Comparison of ENCODE assay signal across 9 mouse cellular contexts in genomic region chr5:100605828-100606229, GRCm38 (mm10). TPM values are rescaled to one million over a fixed set of nuclear protein-coding genes. Genes with fewer than 3 reads are reported as not detected.
DNase-seq lines count a peak whose midpoint lies in the region; ATAC-seq and TF ChIP-seq lines count a peak whose summit lies in the region.
"Had no signal": no experiment of that assay in that cellular context is flagged by ENCODE, and none has a peak within 500 bp of the region (broad histone marks: within the 10 kb centered on the region; RNA-seq: fewer than 3 reads in every experiment).

No protein-coding gene starts in this region.

- H3K4me2 ChIP-seq in hindbrain, embryonic 15.5 days, result peak overlapping the region; percentile 29; the same call in 1 of the 2 replicates
- H3K4me2 ChIP-seq in hindbrain, embryonic 12.5 days (replicated peaks), result no peak overlapping the region
- peak overlapping the region; percentile 41 for H3K4me2 ChIP-seq in intestine, embryonic 15.5 days (replicated peaks)
- H3K4me2 ChIP-seq: embryonic facial prominence, embryonic 13.5 days had no signal

- TF ChIP-seq CTCF in brain, embryonic 14.5 days (IDR thresholded peaks at IDR 0.05; ENCODE audit: borderline replicate concordance, extremely low read depth, insufficient read depth, insufficient read length), result no peak

- H3K4me3 ChIP-seq in hindbrain, embryonic 15.5 days, result no peak overlapping the region
- no peak overlapping the region for H3K4me3 ChIP-seq in hindbrain, embryonic 12.5 days
- H3K4me3 ChIP-seq in intestine, embryonic 15.5 days (replicated peaks), result no peak overlapping the region
- H3K4me3 ChIP-seq: embryonic facial prominence, embryonic 13.5 days had no signal

- H3K27ac ChIP-seq in hindbrain, embryonic 15.5 days (replicated peaks), result no peak overlapping the region; the same call in 1 of the 2 replicates
- no peak overlapping the region for H3K27ac ChIP-seq in hindbrain, embryonic 12.5 days
- peak overlapping the region; percentile 83 for H3K27ac ChIP-seq in intestine, embryonic 15.5 days
- H3K27ac ChIP-seq: embryonic facial prominence, embryonic 13.5 days had no signal

- H3K36me3 ChIP-seq in hindbrain, embryonic 15.5 days, result no peaks in the 10 kb centered on the region
- no peaks in the 10 kb centered on the region for H3K36me3 ChIP-seq in hindbrain, embryonic 12.5 days
- H3K36me3 ChIP-seq in intestine, embryonic 15.5 days, result no peaks in the 10 kb centered on the region
- H3K36me3 ChIP-seq: embryonic facial prominence, embryonic 13.5 days had no signal

- H3K4me1 ChIP-seq in hindbrain, embryonic 15.5 days (replicated peaks), result no peaks in the 10 kb centered on the region
- no peaks in the 10 kb centered on the region for H3K4me1 ChIP-seq in hindbrain, embryonic 12.5 days
- H3K4me1 ChIP-seq in intestine, embryonic 15.5 days (replicated peaks), result peaks cover 18% of the 10 kb centered on the region; the same call in 1 of the 2 replicates

- no peaks in the 10 kb centered on the region for H3K27me3 ChIP-seq in hindbrain, embryonic 15.5 days
- H3K27me3 ChIP-seq in hindbrain, embryonic 12.5 days, result no peaks in the 10 kb centered on the region
- no peaks in the 10 kb centered on the region for H3K27me3 ChIP-seq in intestine, embryonic 15.5 days (replicated peaks)
- H3K27me3 ChIP-seq: embryonic facial prominence, embryonic 13.5 days had no signal

- no peaks in the 10 kb centered on the region for H3K9me3 ChIP-seq in hindbrain, embryonic 15.5 days
- no peaks in the 10 kb centered on the region for H3K9me3 ChIP-seq in hindbrain, embryonic 12.5 days (replicated peaks)
- no peaks in the 10 kb centered on the region for H3K9me3 ChIP-seq in intestine, embryonic 15.5 days
- H3K9me3 ChIP-seq: embryonic facial prominence, embryonic 13.5 days had no signal

- DNase-seq in brain, embryonic 14.5 days (ENCODE audit: low read depth), result peak; percentile 28
- peak; percentile 76 for DNase-seq in lung, postnatal 10 days
- no peak for DNase-seq in T-cell, adult 2 months (ENCODE audit: low spot score)
- no peak for DNase-seq in c-Kit-positive CD71-positive TER-119-positive erythroid progenitor cells, embryonic 14.5 days (ENCODE audit: low spot score)
- DNase-seq in cerebellum, postnatal 25 days, result no peak

- 60% methylated on average over 9 of the region's 9 CpGs for WGBS in hindbrain, embryonic 15.5 days
- WGBS in hindbrain, embryonic 12.5 days, result 68% methylated on average over 9 of the region's 9 CpGs
- 16% methylated on average over 9 of the region's 9 CpGs for WGBS in intestine, embryonic 15.5 days

- ATAC-seq in hindbrain, embryonic 15.5 days (ENCODE audit: low FRiP score, low read depth), result no peak
- ATAC-seq in hindbrain, embryonic 12.5 days (ENCODE audit: low FRiP score), result no peak
- peak; percentile 72 for ATAC-seq in intestine, embryonic 15.5 days

- no peak overlapping the region for H3K9ac ChIP-seq in hindbrain, embryonic 15.5 days
- no peak overlapping the region for H3K9ac ChIP-seq in hindbrain, embryonic 12.5 days
- H3K9ac ChIP-seq in intestine, embryonic 15.5 days, result peak overlapping the region; percentile 24; the same call in 1 of the 2 replicates
- H3K9ac ChIP-seq: embryonic facial prominence, embryonic 13.5 days had no signal

- TF ChIP-seq POLR2A in brain, embryonic 14.5 days (IDR thresholded peaks at IDR 0.05; ENCODE audit: borderline replicate concordance, extremely low read depth, insufficient read depth, insufficient read length, poor library complexity, severe bottlenecking), result no peak

RNA-seq across cellular contexts. Expression of gene Plac8, which starts 33.8 kb away (rescaled TPM):
- 0.35 and 3.9 TPM in 2 replicates for polyA plus RNA-seq in hindbrain, embryonic 15.5 days (2015; fragmentation: Nextera tagmentation; extraction: Ambion mirVana)
- 1.8 and 3.0 TPM in 2 replicates for polyA plus RNA-seq in hindbrain, embryonic 12.5 days (2016; fragmentation: Nextera tagmentation; extraction: Ambion mirVana)
- polyA plus RNA-seq in brain, embryonic 14.5 days (2012; rRNA removed), result 1.6 and 2.3 TPM in 2 replicates
- 349 and 408 TPM in 2 replicates for polyA plus RNA-seq in intestine, embryonic 15.5 days (2015; fragmentation: Nextera tagmentation; extraction: Ambion mirVana)

Comparison
In these comparisons a context has a peak if more than half of its experiments do, and no peak if none do; other contexts are left out.
1. DNase-seq: peak in brain, embryonic 14.5 days (single experiment) and lung, postnatal 10 days (single experiment); none in T-cell, adult 2 months (single experiment), c-Kit-positive CD71-positive TER-119-positive erythroid progenitor cells, embryonic 14.5 days (single experiment) and cerebellum, postnatal 25 days (0 of 2).
2. RNA of gene Plac8, which starts 33.8 kb away (polyA plus RNA-seq): 349 to 408 TPM in intestine, embryonic 15.5 days; 1.6 to 2.3 TPM in brain, embryonic 14.5 days, 1.8 to 3.0 TPM in hindbrain, embryonic 12.5 days and 0.35 to 3.9 TPM in hindbrain, embryonic 15.5 days; every median in the first group is over 10 times any median in the second.